Mouse (Mus musculus) cerebellum, adult 8-10 months (tissue): ENCODE measurements around the gene Fam166b.

Experiments used
- DNase-seq: peaks from one replicate; pipeline ENCODE4 v3.0.0; 2022

Fam166b gene

DNA sequence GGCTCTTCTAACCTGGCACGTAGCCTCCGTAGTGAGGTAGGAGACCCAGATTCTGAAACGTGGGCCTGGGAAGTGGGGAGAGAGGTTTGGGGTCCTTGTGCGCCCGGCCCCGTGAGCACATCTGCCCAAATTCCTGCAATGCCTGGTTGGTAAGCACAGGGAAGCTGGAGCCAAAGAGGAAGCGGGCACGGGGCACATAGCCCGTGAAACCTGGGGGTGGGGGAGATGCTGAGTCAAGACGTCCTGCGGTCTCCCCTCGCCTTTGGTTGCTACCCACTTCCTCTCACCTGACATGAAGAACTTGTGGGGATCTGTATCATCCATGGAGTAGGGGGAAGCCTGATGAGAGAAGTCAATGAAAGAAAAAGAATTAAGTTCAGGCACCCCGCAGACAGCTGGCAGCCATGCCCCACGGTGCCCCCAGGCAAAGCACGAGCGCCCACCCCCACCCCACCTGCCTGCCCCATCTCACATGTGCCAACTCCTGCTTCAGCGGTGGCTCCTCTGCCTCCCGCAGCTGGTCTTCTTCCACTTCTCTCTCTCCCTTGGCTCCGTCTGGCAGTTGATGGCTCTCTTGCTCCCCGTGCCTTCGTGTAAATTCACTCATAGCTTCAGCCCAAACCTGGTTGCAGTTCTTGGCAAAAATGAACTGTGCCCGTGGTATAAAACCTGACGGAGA is 1.3 kb downstream of the Fam166b start:
- DNase-seq = no peak

GRCm38 (mm10) chr4:43426487-43426886 is 2.4 kb downstream of the Fam166b start:
- DNase-seq = no peak

DNA sequence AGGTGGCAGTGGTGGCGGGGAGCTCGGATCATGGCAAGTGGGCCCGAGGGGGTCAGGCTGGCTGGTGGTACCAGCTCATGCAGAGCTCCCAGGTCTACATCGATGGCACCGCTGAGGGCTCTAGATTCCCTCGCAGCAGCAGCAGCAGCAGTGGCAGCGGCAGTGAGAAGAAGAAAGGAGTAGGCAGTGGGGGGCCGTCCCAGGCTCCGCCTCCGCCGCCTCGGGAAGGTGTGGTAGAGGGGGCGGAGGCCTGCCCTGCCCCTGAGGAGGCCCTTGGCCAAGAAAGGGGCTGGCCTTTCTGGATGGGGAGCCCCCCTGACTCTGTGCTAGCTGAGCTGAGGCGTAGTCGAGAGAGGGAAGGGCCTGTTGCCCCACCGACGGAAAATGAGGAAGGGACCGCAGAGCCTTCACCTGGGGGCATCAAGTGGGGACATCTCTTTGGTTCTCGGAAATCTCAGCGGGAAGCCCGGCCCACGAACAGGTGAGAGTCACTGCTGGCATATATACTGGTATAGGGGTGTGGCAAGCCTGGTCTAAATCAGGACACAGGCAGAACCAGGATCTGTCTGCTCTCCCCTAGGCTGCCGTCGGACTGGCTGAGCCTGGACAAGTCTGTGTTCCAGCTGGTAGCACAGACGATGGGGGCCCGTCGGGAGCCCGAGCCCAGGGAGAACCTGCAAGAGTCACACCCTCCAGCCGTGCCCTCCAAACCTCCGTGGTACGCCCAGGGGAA is 3.1 kb downstream of the Fam166b start:
- no peak for DNase-seq

DNA sequence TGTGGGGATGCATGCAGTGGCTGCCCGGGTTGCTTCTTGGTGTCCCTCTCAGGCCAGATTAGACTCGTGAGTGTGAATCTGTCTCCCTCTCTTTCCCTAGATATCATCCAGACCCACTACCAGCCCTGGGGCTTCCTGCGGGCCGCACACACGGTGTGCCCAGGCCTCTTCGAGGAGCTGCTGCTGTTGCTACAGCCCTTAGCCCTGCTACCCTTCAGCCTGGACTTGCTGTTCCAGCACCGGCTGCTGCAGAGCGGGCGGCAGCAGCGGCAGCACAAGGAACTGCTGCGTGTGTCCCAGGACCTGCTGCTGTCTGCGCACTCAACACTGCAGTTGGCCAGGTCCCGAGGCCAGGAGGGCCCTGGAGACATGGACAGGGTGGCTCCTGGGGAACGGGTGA is 3.7 kb downstream of the Fam166b start:
- DNase-seq = no peak

GRCm38 (mm10) chr4:43424072-43424471 is 4.9 kb downstream of the Fam166b start:
- no peak for DNase-seq

GRCm38 (mm10) chr4:43423267-43423934 is 5.5 kb downstream of the Fam166b start:
- no peak for DNase-seq

GRCm38 (mm10) chr4:43421632-43422240 is 7.2 kb downstream of the Fam166b start:
- no peak for DNase-seq

GRCm38 (mm10) chr4:43420305-43420704 is 8.6 kb downstream of the Fam166b start:
- DNase-seq = peak; percentile 77

DNA sequence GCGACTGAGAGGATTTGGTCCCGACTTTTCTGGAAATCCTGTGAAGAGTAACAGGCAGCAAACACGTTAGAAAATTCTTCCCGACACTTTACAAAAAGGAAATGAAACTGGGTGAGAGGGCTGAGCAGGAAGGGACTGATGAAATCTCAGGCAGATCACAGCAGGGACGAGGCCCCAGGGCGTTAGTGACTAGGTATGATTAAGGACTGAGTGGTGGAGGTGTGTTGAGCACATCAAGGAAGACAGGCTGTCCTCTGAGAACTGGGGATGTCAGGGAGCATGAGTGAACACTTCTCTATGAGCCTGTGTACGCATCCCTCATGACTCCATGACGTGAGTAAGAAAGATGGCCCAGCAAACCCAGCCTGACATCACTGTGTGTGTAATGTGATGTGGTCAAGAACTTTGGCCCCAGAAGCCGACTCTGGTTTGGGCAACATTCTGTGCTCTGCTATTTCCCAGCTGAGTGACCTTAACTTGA is 9.1 kb downstream of the Fam166b start:
- no peak for DNase-seq

- DNase-seq = no peak
Observed at GRCm38 (mm10) chr4:43418973-43419656, 9.8 kb downstream of the Fam166b start.

DNA sequence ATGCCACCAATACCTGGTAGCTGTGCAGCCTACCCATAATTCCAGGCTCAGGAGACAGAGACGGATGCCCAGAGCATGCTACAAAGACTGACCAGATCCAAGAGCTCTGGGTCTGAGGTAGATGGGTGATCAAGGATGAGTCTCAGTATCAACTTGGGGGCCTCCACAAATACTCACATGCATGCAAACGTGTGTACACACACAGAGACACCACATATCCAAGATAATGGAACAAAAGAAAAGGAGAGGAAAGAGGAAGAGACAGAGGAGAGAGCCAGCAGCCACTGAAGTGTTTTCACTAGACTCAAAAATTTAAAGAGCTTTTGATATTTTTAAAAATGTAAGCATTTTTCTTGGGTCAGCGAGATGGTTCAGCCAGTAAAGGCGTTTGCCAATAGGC is 10.5 kb downstream of the Fam166b start:
- DNase-seq = no peak

DNA sequence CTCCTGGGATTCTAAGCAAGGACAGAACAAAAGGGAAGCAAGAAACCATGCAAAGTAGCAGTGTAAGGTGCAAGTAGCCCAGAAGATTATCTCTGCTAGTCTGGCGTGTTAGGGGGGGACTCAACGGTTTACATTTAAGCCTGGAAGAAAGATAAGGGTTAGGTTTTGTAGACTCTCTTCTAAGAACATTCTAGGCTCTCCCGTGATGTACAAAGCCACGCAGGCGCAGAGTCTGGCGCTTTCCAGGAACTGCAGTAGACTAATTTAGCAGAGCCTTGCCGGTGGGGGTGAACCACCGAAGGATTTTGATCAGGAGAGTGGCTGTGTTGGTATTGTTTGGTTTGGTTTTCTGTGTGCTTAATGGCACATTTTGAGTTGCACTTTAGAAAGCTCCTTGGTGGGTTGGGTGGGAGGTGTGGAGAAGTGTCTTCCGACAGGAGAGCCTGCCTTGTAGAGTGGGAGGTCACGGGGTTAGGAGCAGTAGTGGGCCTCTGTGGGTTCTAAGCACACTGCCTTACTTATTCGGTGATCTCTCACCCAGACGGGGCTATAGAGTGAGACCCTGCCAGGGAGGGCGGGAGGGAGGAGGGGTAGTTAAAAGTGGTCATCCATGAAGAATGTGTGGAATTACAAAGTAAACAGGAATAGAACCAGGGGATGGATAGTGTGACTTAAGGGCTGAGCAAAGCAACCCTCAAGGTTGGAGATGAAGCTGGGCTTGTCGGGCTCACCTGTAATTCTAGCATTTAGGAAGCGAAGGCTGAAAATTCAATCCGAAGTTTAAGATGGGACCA is 11.5 kb downstream of the Fam166b start:
- DNase-seq = no peak

- DNase-seq = no peak
Observed at GRCm38 (mm10) chr4:43416071-43416490, 12.9 kb downstream of the Fam166b start.

GRCm38 (mm10) chr4:43415221-43416070 is 13.5 kb downstream of the Fam166b start:
- DNase-seq = no peak

- no peak for DNase-seq
Observed at GRCm38 (mm10) chr4:43414761-43415160, 14.2 kb downstream of the Fam166b start.

- DNase-seq = no peak
Observed at GRCm38 (mm10) chr4:43407071-43407920, 21.6 kb downstream of the Fam166b start.

DNA sequence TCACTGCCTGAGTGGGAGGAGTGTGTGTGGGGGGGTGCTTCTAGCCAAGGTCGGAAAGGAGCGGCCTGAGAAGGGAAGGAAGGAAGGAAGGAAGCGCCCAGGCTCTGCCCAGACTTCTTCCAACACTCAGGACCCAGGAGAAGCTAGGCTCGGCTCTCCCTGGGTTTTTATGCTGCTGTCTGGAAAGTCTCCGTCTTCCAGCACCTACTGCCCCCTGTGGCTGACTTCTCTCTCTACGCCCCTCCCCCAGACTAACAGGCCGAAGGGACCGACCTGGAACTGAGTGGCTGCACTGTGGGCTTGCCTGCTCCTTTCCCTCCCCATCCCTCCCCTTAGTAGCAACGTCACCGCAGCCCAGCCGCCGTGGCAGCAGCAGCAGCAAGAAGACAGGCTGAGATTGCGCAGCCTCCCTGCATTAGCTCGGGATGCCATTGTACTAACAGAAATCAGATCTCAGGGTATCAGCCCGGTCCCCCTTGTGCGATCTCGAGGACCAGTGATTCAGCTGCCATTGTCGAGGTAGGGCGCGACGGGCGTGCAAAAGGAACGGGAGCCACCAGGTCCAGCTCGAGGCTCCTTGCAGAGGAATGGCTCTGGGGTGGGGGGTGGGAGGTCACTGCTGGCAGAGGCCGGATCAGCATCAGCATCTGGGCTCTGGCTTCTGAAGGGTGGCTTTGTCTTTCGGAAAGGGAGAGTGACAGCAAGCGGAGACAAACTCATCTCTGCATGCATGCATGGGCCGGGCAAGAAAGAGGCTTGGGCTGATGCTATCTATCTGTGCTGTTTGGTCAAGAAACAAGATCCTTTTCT is 22.6 kb downstream of the Fam166b start:
- peak; percentile 44 for DNase-seq

GRCm38 (mm10) chr4:43404697-43405096 is 24.2 kb downstream of the Fam166b start:
- DNase-seq = no peak

- DNase-seq = no peak
Observed at GRCm38 (mm10) chr4:43402212-43402611, 26.7 kb downstream of the Fam166b start.
